Mouse (Mus musculus): ENCODE results near the gene Them7.

Gene Them7

GRCm38 (mm10) chr2:105303962-105304514 lies 79.9 kb downstream of the Them7 start:
- in situ Hi-C loops (cut with MboI), result no loop called here

- in situ Hi-C loops (cut with MboI), result no loop called here
These were observed 81.8 kb downstream of the Them7 start for GRCm38 (mm10) chr2:105305876-105306275.

- in situ Hi-C loops (cut with MboI), result no loop called here
These were observed 87.3 kb downstream of the Them7 start for GRCm38 (mm10) chr2:105311414-105311813.

DNA sequence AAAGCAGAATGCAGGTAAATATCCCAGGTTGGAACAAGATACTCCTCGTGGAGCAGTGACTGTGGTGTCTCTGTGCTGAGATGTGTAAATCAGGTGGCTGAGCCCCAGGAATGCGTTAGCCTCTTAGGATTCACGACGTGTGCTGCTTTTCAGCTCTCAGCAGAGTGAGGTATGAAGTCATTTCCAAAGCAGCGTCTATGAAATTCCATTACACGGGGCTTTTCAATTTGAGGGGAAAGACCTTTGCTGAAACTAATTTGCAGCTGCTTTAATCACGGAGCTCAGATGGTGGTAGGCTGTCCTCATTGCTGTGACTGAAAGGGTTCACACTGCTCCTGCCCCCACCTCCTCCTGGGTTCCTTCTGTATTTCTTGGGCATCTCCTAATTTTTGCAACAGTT lies 87.9 kb downstream of the Them7 start:
- in situ Hi-C loops (cut with MboI), result no loop called here

DNA sequence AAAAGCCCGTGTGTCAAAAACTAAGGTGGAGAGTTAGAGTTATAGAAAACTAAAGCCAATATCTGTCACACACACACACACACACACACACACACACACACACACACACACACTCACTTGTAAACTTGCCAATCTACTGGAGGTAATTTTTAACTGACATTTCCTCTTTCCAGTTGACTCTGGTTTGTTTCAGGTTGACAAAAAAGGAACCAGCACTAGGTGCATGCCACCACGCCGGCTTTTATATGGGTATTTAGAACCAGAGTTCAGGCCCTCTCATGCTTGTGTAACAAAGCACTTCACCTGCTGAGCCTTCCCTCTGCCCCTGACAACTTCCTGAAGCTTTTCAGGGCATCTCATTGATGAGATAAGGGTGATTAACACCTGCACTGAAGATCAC lies 89.0 kb downstream of the Them7 start:
- in situ Hi-C loops (cut with MboI), result no loop called here

GRCm38 (mm10) chr2:105317556-105318184 lies 93.5 kb downstream of the Them7 start:
- in situ Hi-C loops (cut with MboI), result no loop called here

DNA sequence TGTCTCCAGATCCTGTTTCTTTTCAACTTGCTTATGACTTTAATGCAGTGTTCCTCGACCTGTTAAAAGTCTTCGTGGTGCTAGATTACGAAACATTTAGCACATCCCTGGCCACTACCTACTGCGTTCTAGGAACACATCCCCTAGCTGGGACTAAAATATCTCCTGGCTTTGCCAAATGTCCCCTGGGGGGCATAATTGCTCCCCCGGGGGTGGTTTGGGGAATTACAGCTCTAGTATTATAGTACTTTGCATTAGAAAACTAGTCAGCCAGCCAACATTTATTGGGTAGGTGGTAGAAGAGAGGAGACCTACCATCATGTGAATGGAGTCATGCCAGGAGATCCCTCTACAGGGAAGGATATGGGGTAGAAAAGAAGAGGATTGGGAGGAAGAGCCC lies 101.9 kb downstream of the Them7 start:
- in situ Hi-C loops (cut with MboI), result no loop called here

- in situ Hi-C loops (cut with MboI), result no loop called here
These were observed 105.9 kb downstream of the Them7 start for GRCm38 (mm10) chr2:105330024-105330423.

GRCm38 (mm10) chr2:105333107-105333506 lies 109.0 kb downstream of the Them7 start:
- in situ Hi-C loops (cut with MboI), result no loop called here

- in situ Hi-C loops (cut with MboI), result no loop called here
These were observed 110.0 kb downstream of the Them7 start for GRCm38 (mm10) chr2:105333976-105334713.

GRCm38 (mm10) chr2:105335661-105336060 lies 111.5 kb downstream of the Them7 start:
- in situ Hi-C loops (cut with MboI), result no loop called here

DNA sequence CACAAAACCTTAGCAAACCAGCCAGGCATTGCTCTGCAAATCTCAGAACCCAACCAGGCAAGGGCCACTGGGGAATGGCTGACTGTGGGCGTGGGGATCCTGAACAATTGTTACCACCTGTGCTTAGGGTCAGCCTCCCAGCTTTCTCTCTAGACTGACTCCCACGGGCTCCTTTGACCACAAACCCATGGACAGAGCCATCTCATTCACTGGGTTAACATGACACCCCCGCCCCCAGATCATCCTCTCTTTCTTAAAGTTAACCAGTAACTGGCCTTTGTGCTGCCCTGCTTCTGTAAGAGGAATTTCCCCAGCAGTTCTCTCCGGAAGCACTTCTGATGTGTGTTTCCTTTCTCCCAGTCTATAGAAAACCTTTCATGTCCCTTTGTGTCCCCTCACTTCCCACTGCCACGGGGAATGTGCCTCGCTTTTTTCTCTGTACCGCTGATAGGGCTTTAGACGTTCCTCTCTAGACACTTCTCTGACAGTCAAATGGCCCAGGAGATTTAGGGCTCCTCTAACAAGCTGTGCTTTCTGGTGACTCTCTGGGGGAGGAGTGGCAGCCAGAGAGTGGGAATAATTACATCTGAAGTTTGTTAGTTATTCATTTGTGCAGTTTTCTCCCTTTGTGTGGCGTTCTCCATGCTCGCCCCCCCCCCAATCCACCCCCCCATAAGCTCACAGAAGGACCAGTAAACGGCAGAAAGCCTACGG lies 112.4 kb downstream of the Them7 start:
- in situ Hi-C loops (cut with MboI), result no loop called here

DNA sequence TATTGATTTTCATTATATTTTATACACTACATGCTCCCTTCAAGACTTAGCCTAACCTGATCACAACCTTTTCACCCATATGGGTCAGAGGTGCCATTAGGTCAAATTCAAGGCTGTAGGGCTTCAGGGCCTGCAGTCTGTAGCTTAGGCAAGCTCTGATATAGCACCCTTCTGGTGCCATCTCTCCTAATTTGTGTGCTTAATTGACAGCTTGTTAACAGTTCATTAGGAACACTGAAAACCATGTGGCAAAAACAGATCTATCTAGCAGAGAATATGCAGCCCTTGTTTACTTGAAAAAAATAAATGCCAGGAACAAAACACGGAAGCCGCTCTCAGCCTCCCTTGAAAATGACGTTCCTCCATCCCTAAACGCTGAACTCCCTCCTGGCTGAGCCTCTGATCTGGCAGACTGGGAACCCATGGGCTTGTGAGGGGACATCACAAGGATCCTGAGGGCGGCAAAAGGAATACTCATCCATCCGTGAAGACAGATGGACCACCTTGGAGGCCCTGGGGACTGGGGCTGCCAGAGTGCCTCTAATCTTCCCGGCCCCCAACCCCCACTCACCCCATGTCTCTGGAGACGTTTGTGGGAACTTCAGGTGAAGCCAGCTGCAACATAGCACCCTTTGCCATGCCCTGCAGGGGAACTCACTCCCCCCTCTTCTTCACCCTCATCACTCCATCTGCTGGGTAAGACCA lies 113.2 kb downstream of the Them7 start:
- in situ Hi-C loops (cut with MboI), result no loop called here

GRCm38 (mm10) chr2:105339993-105340392 lies 115.9 kb downstream of the Them7 start:
- in situ Hi-C loops (cut with MboI), result no loop called here

GRCm38 (mm10) chr2:105348886-105349285 lies 124.8 kb downstream of the Them7 start:
- in situ Hi-C loops (cut with MboI), result no loop called here

DNA sequence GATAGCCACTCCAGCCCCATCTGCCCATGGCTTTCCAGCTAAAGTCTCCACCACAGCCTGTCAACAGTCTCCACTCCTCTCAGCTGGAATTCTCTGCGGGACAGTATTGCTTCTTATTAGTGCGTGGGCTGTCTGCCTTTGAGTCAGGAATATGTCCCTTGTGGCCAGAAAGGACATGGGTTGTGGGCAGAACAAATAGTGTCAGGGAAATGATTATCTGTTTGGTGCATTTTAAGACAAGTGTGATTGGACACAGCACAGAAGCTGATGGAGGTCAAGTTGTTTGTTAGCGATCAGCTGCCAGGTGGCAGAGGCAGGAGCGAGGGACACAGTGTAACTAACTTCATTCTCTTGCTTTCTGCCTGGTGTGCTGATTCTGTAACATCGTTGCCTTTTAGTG lies 132.7 kb downstream of the Them7 start:
- in situ Hi-C loops (cut with MboI), result no loop called here

DNA sequence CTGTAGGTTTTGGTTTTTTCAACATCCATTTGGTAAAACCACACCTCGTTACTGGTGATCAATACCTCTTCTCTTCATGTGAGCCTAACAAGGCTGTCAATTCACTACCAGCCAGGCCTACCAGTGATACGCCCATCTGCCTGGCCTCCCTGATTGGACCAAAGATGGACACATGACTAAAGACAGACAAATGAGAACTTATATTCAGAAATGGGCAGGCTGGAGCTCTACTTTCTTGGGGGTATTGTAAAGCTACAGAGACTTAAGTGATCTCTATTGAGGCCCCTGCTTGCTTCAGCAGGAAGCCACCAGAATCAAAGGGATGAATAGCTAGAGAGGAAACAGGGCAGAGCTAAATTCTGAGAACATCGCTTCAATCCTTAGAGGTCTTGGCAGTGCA lies 133.9 kb downstream of the Them7 start:
- in situ Hi-C loops (cut with MboI), result no loop called here

GRCm38 (mm10) chr2:105367623-105368022 lies 143.5 kb downstream of the Them7 start:
- in situ Hi-C loops (cut with MboI), result no loop called here

DNA sequence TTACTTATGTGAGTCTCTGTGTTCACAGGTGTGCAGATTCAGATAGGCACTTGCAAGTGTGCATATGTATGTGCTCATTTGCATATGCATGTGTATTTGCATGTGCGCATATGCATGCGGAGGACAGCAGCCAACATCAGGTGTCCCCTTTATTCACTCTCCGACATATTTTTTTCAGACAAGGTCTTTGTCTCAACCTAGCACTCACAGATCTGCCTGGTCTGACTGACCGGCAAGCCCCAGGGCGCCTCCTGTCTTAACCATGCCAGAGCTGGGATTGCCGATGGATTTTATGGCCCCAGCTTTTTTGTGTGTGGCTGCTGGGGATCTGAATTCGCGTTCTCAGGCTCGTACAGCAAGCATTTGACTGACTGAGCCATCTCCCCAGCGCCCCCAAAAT lies 146.1 kb downstream of the Them7 start:
- in situ Hi-C loops (cut with MboI), result no loop called here

- in situ Hi-C loops (cut with MboI), result no loop called here
These were observed 146.6 kb downstream of the Them7 start for GRCm38 (mm10) chr2:105370698-105371097.

DNA sequence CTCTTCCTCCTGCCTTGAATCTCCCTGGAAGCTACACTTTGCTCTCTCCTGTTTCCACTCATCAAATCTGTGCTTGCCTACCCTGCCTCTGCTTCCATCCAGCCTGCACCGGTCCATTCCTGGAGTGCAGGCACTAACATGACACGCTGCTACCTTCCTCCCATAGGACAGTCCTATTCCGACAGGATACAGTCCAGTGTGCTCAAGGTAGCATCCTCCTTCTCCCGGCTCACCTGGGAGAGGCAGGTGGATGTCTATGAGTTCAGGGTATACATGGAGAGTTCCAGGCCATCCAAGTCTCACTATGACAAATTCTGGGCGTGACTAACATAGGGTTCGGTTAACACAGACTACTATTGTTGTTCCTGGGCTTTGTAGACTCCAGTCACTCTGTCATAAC lies 148.0 kb downstream of the Them7 start:
- in situ Hi-C loops (cut with MboI), result no loop called here

GRCm38 (mm10) chr2:105372727-105373126 lies 148.6 kb downstream of the Them7 start:
- in situ Hi-C loops (cut with MboI), result no loop called here

All from mature B cell (primary cell).